Mouse (Mus musculus) Muller cell, postnatal 12 days (primary cell): ENCODE data around the gene Gm15085.
"Not testable (repeated sequence)": the region's sequence is repeated elsewhere in the genome, so short reads cannot be mapped to it uniquely, and the experiment has no call there.

ENCODE experiments used
- DNase-seq: peaks from one replicate; pipeline ENCODE4 v3.0.0-alpha.2; 2015; ENCODE audit errors: inconsistent ontology term

Gene Gm15085

GRCm38 (mm10) chrX:149447317-149447716 is at the start of gene Gm15085:
Gene Gm15085 (plus strand): TSS chrX:149447617.
- not testable (repeated sequence) for DNase-seq
